Mouse (Mus musculus) forebrain, embryonic 13.5 days (tissue): ENCODE results near the gene Kcne1. TPM values are rescaled to one million over a fixed set of nuclear protein-coding genes. Genes with fewer than 3 reads are reported as not detected.

ENCODE experiments used
- ATAC-seq: fragments of 200-750 bp; cut with Nextera tagmentation; 2 replicates; pipeline ENCODE4 v1.8.0; 2017
- H3K27ac ChIP-seq: fragments of 300-500 bp; sonication (generic); 2 replicates; pipeline ENCODE4 v1.5.1; 2015; ENCODE audit warnings: inconsistent platforms, mild to moderate bottlenecking, moderate library complexity
- H3K27me3 ChIP-seq: fragments of 300-500 bp; sonication (generic); 2 replicates; pipeline ENCODE4 v1.6.1; 2015; ENCODE audit warnings: mild to moderate bottlenecking, inconsistent platforms
- H3K36me3 ChIP-seq: fragments of 300-500 bp; sonication (generic); 2 replicates; pipeline ENCODE4 v1.6.1; 2015; ENCODE audit warnings: mild to moderate bottlenecking, inconsistent platforms; ENCODE audit not compliant: poor library complexity, severe bottlenecking
- H3K4me1 ChIP-seq: fragments of 300-500 bp; sonication (generic); 2 replicates; pipeline ENCODE4 v1.6.1; 2015; ENCODE audit warnings: inconsistent platforms
- H3K4me2 ChIP-seq: fragments of 300-500 bp; sonication (generic); 2 replicates; pipeline ENCODE4 v1.6.1; 2015; ENCODE audit warnings: inconsistent platforms, mild to moderate bottlenecking, moderate library complexity
- H3K4me3 ChIP-seq: fragments of 300-500 bp; sonication (generic); 2 replicates; pipeline ENCODE4 v1.5.1; 2015; ENCODE audit warnings: mild to moderate bottlenecking, inconsistent platforms
- H3K9ac ChIP-seq: fragments of 300-500 bp; sonication (generic); 2 replicates; pipeline ENCODE4 v1.6.1; 2015; ENCODE audit warnings: mild to moderate bottlenecking, inconsistent platforms
- H3K9me3 ChIP-seq: fragments of 300-500 bp; sonication (generic); replicated peaks from 2 replicates; pipeline ENCODE4 v1.6.1; 2016; ENCODE audit warnings: inconsistent platforms
- WGBS: fragments of 180-500 bp; shearing (Covaris S2); methylation state at CpG from one replicate; pipeline ENCODE4 v1.1.7; 2015; 5-methylcytosine and 5-hydroxymethylcytosine counted together
- polyA plus RNA-seq: library from polyadenylated mRNA; unstranded; fragments of >200 nt; fragmentation: Nextera tagmentation; extraction: Ambion mirVana; gene quantifications from 2 replicates; pipeline ENCODE4 v1.2.1, GENCODE M21; 2015

The Kcne1 gene
- polyA plus RNA-seq, 1 experiment from 2014 or later, result not detected

DNA sequence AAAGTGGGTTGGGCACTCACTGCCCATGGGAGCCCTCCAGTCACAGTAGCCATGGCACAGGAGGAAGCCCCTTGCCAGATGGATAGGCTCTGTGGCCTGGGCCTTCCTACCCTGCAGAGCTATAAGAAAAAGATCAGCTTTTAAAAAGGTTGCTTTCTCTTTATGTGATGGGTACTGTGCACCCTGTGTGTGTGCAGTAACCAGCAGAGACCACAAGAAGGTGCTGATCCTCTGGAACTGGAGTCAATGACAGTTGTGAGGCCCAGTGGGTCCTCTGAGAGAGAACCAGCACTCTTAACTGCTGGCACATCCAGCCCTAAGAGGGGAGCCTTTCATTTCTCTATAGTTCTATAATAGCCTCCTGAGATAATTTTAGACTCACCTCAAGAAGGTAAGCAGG lies 24.1 kb upstream of the Kcne1 start:
- Histone ChIP-seq H3K27me3 (no peaks in the 10 kb centered on the region), H3K4me1 (peaks cover 10% of the 10 kb centered on the region; the same call in 1 of the 2 replicates), H3K9ac (no peak overlapping the region), H3K9me3 (no peaks in the 10 kb centered on the region), H3K27ac (no peak overlapping the region), H3K4me3 (no peak overlapping the region), H3K4me2 (no peak overlapping the region), H3K36me3 (no peaks in the 10 kb centered on the region)
- ATAC-seq, result no peak

GRCm38 (mm10) chr16:92382508-92382907 lies 23.2 kb upstream of the Kcne1 start:
- H3K9ac ChIP-seq, result no peak overlapping the region
- 41% methylated on average over 6 of the region's 6 CpGs for WGBS
- no peak overlapping the region for H3K27ac ChIP-seq
- no peak overlapping the region for H3K4me2 ChIP-seq
- H3K4me3 ChIP-seq, result no peak overlapping the region
- no peaks in the 10 kb centered on the region for H3K27me3 ChIP-seq
- H3K4me1 ChIP-seq, result peaks cover 6% of the 10 kb centered on the region; the same call in 1 of the 2 replicates
- peak; percentile 70 for ATAC-seq
- H3K9me3 ChIP-seq, result no peaks in the 10 kb centered on the region
- H3K36me3 ChIP-seq, result no peaks in the 10 kb centered on the region

- 79% methylated on average over 6 of the region's 6 CpGs for WGBS
- no peaks in the 10 kb centered on the region for H3K9me3 ChIP-seq
- no peak overlapping the region for H3K4me3 ChIP-seq
- no peak overlapping the region for H3K4me2 ChIP-seq
- H3K36me3 ChIP-seq, result no peaks in the 10 kb centered on the region
- no peaks in the 10 kb centered on the region for H3K27me3 ChIP-seq
- H3K27ac ChIP-seq, result no peak overlapping the region
- H3K4me1 ChIP-seq, result peaks cover 6% of the 10 kb centered on the region; the same call in 1 of the 2 replicates
- ATAC-seq, result no peak
- H3K9ac ChIP-seq, result no peak overlapping the region
Measured at GRCm38 (mm10) chr16:92381092-92381491, 21.8 kb upstream of the Kcne1 start.

DNA sequence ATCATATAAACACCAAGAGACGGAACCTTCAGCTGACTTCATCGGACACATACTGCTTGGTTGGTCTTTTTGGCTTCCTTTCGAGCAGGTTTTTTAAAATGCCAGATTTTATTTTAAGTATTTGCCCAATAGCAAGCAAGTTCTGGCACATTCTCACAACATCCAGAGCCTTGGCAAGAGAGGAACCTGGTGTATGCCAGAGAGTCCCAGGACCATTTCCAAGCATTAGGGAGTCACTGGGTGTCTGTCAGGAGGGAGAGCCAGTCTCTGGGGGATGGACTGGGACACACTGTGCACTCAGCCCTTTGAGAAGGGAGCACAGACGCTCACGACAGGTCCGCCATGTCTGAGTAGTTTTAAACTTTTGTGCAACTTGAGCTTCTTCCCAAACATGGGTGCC lies 17.7 kb upstream of the Kcne1 start:
- 88% methylated on average over 6 of the region's 6 CpGs for WGBS
- Histone ChIP-seq H3K36me3 (no peaks in the 10 kb centered on the region), H3K27me3 (no peaks in the 10 kb centered on the region), H3K27ac (no peak overlapping the region), H3K9me3 (no peaks in the 10 kb centered on the region), H3K4me3 (no peak overlapping the region), H3K4me1 (peaks cover 9% of the 10 kb centered on the region; the same call in 1 of the 2 replicates), H3K9ac (no peak overlapping the region), H3K4me2 (no peak overlapping the region)
- ATAC-seq, result no peak

DNA sequence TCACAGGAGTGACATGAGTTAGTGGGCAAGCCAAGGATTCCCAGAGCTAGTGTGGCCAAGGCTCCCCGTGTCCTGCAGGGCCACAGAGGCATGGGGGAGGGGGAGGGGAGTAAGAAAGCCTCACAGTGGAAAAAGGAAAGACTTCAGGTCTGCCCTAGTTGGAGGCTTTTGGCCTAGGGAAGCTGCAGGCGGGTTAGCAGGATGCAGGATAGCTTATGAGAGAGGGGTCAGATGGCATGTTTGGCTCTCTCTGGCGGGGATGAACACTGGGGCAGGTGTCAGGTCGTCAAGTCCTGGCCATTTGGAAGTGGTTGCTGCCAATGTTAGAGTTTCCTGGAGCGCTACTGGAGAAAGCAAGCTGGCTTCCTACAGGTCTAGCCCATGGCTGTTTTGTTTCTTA lies 12.4 kb upstream of the Kcne1 start:
- Histone ChIP-seq H3K27ac (no peak overlapping the region), H3K4me2 (no peak overlapping the region), H3K36me3 (no peaks in the 10 kb centered on the region), H3K9me3 (no peaks in the 10 kb centered on the region), H3K4me1 (peaks cover 9% of the 10 kb centered on the region; the same call in 1 of the 2 replicates), H3K27me3 (no peaks in the 10 kb centered on the region), H3K4me3 (no peak overlapping the region), H3K9ac (no peak overlapping the region)
- no peak for ATAC-seq
- 46% methylated on average over 5 of the region's 5 CpGs for WGBS

- no peaks in the 10 kb centered on the region for H3K27me3 ChIP-seq
- H3K9ac ChIP-seq, result no peak overlapping the region
- H3K36me3 ChIP-seq, result no peaks in the 10 kb centered on the region
- no peak overlapping the region for H3K4me3 ChIP-seq
- no peaks in the 10 kb centered on the region for H3K9me3 ChIP-seq
- no peak overlapping the region for H3K27ac ChIP-seq
- H3K4me1 ChIP-seq, result peaks cover 14% of the 10 kb centered on the region
- ATAC-seq, result no peak
- H3K4me2 ChIP-seq, result no peak overlapping the region
- WGBS, result 53% methylated on average over 2 of the region's 2 CpGs
Measured at GRCm38 (mm10) chr16:92369260-92369659, 10.0 kb upstream of the Kcne1 start.

GRCm38 (mm10) chr16:92365477-92365876 lies 6.2 kb upstream of the Kcne1 start:
- no peaks in the 10 kb centered on the region for H3K27me3 ChIP-seq
- H3K4me2 ChIP-seq, result no peak overlapping the region
- H3K27ac ChIP-seq, result no peak overlapping the region
- ATAC-seq, result no peak
- peaks cover 5% of the 10 kb centered on the region for H3K4me1 ChIP-seq
- WGBS, result 60% methylated on average over 7 of the region's 7 CpGs
- H3K9me3 ChIP-seq, result no peaks in the 10 kb centered on the region
- no peaks in the 10 kb centered on the region for H3K36me3 ChIP-seq
- H3K9ac ChIP-seq, result no peak overlapping the region
- no peak overlapping the region for H3K4me3 ChIP-seq

- no peak for ATAC-seq
- WGBS, result 79% methylated on average over 7 of the region's 7 CpGs
- Histone ChIP-seq H3K4me3 (no peak overlapping the region), H3K9ac (no peak overlapping the region), H3K4me1 (peaks cover 25% of the 10 kb centered on the region), H3K4me2 (no peak overlapping the region), H3K27ac (no peak overlapping the region), H3K27me3 (no peaks in the 10 kb centered on the region), H3K36me3 (no peaks in the 10 kb centered on the region), H3K9me3 (no peaks in the 10 kb centered on the region)
Measured at GRCm38 (mm10) chr16:92360711-92361110, 1.4 kb upstream of the Kcne1 start.

DNA sequence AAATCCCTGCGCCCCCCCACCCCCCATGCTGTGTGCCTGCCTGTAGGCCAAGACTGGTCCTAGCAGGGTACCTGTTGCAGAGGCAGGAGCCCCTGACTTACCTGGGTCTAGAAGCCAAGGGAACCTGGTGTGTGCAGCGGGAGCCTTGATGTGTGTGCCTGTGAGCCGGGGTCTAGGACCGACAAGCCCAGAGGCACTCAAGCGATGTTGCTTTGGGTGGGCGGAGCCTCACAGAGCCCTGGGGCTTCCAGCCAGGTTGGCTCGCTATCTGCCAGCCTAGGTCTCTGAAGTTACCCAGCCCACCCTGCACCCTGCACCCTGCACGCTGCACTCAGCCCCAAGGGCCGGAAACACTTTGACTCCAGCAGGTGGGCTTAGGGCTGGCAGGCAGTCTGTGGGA lies 534 bp downstream of the Kcne1 start:
- no peak overlapping the region for H3K9ac ChIP-seq
- peaks cover 25% of the 10 kb centered on the region for H3K4me1 ChIP-seq
- no peak overlapping the region for H3K4me3 ChIP-seq
- H3K27ac ChIP-seq, result no peak overlapping the region
- H3K4me2 ChIP-seq, result no peak overlapping the region
- no peaks in the 10 kb centered on the region for H3K36me3 ChIP-seq
- H3K27me3 ChIP-seq, result no peaks in the 10 kb centered on the region
- 0 out of 2 replicates have a peak, but pooled peaks have one; percentile 33 for ATAC-seq
- 21% methylated on average over 9 of the region's 9 CpGs for WGBS
- H3K9me3 ChIP-seq, result no peaks in the 10 kb centered on the region

GRCm38 (mm10) chr16:92357566-92357965 lies 1.7 kb downstream of the Kcne1 start:
- Histone ChIP-seq H3K4me1 (peaks cover 25% of the 10 kb centered on the region), H3K27me3 (no peaks in the 10 kb centered on the region), H3K4me2 (no peak overlapping the region), H3K4me3 (no peak overlapping the region), H3K27ac (no peak overlapping the region), H3K9me3 (no peaks in the 10 kb centered on the region), H3K36me3 (no peaks in the 10 kb centered on the region), H3K9ac (no peak overlapping the region)
- 27% methylated on average over 10 of the region's 10 CpGs for WGBS
- no peak for ATAC-seq

DNA sequence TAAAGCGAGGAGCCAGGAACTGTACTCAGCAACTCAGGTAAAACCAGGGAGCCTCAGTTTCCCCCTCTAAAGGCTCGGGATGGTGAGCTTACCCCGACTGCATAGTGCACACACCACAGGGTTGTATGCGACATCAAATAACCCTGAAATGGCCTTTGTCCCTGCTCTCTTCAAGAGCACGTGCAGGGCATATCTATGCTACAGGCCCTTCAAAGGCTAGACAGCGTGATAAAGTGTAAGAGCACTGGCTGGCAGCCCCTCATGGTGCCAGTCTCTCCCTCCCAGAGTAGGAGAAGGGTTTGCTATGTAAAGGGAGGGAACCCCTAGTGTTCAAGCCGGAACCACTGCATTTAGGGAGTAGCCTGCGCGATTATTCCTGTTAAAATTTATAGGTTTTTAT lies 2.2 kb downstream of the Kcne1 start:
- Histone ChIP-seq H3K27ac (no peak overlapping the region), H3K9me3 (no peaks in the 10 kb centered on the region), H3K9ac (no peak overlapping the region), H3K27me3 (no peaks in the 10 kb centered on the region), H3K4me3 (no peak overlapping the region), H3K4me2 (no peak overlapping the region), H3K4me1 (peaks cover 25% of the 10 kb centered on the region), H3K36me3 (no peaks in the 10 kb centered on the region)
- WGBS, result 69% methylated on average over 9 of the region's 9 CpGs
- ATAC-seq, result no peak

DNA sequence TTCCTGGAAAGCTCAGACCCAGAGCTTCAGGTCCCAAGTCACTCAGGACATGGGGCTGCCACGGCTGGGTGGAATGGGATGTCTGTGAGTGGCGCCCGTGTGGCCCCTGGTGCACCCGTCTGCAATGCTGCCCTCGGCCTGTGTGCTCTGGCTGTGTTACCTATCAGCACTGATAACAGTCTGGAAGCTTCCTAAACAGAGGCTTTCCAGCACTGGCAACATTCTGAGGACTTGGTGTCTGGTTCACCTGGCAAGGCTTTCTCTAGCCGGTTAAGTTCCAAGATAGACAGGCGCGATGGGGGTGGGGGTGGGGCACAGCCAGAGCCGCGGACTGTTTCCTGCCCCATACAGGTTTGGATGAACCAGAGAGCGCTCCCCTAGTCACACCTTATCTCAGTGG lies 3.3 kb downstream of the Kcne1 start:
- H3K27me3 ChIP-seq, result no peaks in the 10 kb centered on the region
- H3K4me3 ChIP-seq, result no peak overlapping the region
- no peaks in the 10 kb centered on the region for H3K9me3 ChIP-seq
- 72% methylated on average over 11 of the region's 11 CpGs for WGBS
- no peaks in the 10 kb centered on the region for H3K36me3 ChIP-seq
- H3K9ac ChIP-seq, result no peak overlapping the region
- no peak overlapping the region for H3K27ac ChIP-seq
- H3K4me2 ChIP-seq, result no peak overlapping the region
- peaks cover 25% of the 10 kb centered on the region for H3K4me1 ChIP-seq
- no peak for ATAC-seq

DNA sequence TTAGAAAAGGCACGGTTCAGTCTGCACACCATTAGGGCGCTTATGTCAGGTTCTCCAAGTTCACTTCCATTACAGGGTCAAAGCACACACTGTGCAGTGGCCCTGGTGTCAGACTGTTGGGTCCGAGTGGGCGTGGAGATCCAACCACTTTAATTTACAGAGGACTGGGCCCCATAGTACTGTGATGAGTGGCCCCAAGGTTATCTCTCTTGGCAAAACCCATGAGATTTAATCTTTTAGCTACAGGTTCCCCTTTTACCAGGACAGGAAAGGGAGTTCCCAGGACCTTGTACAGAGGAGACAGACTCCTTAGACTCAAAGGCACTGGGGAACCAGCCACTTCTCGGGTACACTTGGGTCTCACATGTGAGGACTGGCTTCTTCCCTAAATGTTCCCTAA lies 3.9 kb downstream of the Kcne1 start:
- WGBS, result 83% methylated on average over 5 of the region's 5 CpGs

More for the DNA sequence above, 3.9 kb downstream of the Kcne1 start:
- H3K9me3 ChIP-seq, result no peaks in the 10 kb centered on the region
- H3K36me3 ChIP-seq, result no peaks in the 10 kb centered on the region
- H3K9ac ChIP-seq, result no peak overlapping the region
- no peak overlapping the region for H3K27ac ChIP-seq
- no peak overlapping the region for H3K4me2 ChIP-seq
- peaks cover 25% of the 10 kb centered on the region for H3K4me1 ChIP-seq
- H3K4me3 ChIP-seq, result no peak overlapping the region
- no peak for ATAC-seq
- H3K27me3 ChIP-seq, result no peaks in the 10 kb centered on the region
